Mouse (Mus musculus) limb, embryonic 13.5 days (tissue): ENCODE data around the gene Endod1. TPM values are rescaled to one million over a fixed set of nuclear protein-coding genes. Genes with fewer than 3 reads are reported as not detected.
"Not testable (repeated sequence)": the region's sequence is repeated elsewhere in the genome, so short reads cannot be mapped to it uniquely, and the experiment has no call there.

Experiments
- ATAC-seq: fragments of 200-750 bp; cut with Nextera tagmentation; 2 replicates; pipeline ENCODE4 v1.8.0; 2017; ENCODE audit warnings: low read depth, moderate number of reproducible peaks, moderate TSS enrichment; ENCODE audit not compliant: low FRiP score
- H3K27ac ChIP-seq: fragments of 300-500 bp; sonication (generic); 2 replicates; pipeline ENCODE4 v1.5.1; 2015; ENCODE audit warnings: inconsistent platforms, mild to moderate bottlenecking, moderate library complexity
- H3K27me3 ChIP-seq: fragments of 300-500 bp; sonication (generic); 2 replicates; pipeline ENCODE4 v1.6.1; 2015; ENCODE audit warnings: mild to moderate bottlenecking, inconsistent platforms
- H3K36me3 ChIP-seq: fragments of 300-500 bp; sonication (generic); 2 replicates; pipeline ENCODE4 v1.6.1; 2015; ENCODE audit warnings: inconsistent platforms, mild to moderate bottlenecking, moderate library complexity
- H3K4me1 ChIP-seq: fragments of 300-500 bp; sonication (generic); 2 replicates; pipeline ENCODE4 v1.6.1; 2015; ENCODE audit warnings: inconsistent platforms
- H3K4me2 ChIP-seq: fragments of 300-500 bp; sonication (generic); replicated peaks from 2 replicates; pipeline ENCODE4 v1.6.1; 2015; ENCODE audit warnings: inconsistent platforms, mild to moderate bottlenecking, moderate library complexity
- H3K4me3 ChIP-seq: fragments of 300-500 bp; sonication (generic); 2 replicates; pipeline ENCODE4 v1.5.1; 2015; ENCODE audit warnings: moderate library complexity, mild to moderate bottlenecking, inconsistent platforms
- H3K9ac ChIP-seq: fragments of 300-500 bp; sonication (generic); 2 replicates; pipeline ENCODE4 v1.6.1; 2015; ENCODE audit warnings: mild to moderate bottlenecking, inconsistent platforms
- H3K9me3 ChIP-seq: fragments of 300-500 bp; sonication (generic); 2 replicates; pipeline ENCODE4 v1.6.1; 2016; ENCODE audit warnings: inconsistent platforms
- WGBS: fragments of 180-500 bp; shearing (Covaris S2); methylation state at CpG from one replicate; pipeline ENCODE4 v1.1.7; 2015; 5-methylcytosine and 5-hydroxymethylcytosine counted together
- polyA plus RNA-seq: library from polyadenylated mRNA; unstranded; fragments of >200 nt; fragmentation: Nextera tagmentation; extraction: Ambion mirVana; gene quantifications from 2 replicates; pipeline ENCODE4 v1.2.1, GENCODE M21; 2015

The Endod1 gene
- polyA plus RNA-seq, 1 experiment from 2014 or later: 11.6 TPM

DNA sequence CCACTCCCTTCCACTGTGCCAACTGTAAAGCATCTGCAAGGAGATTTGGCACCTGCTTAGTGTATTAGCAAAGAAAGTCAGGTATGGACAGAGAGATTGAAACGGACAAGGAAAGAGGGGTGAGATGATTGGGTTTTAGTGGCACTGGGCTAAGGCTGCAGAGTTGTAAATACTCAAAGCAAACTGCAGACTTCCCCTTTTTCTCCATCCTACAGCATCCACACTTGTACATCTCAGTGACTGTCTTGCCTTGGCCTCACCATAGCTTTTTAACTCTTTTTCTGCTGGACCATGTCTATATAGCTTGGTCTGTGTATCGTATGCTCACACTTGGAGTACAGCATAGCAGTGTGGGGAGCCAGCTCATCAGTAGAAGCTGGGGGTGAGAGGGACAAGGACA lies 30.5 kb downstream of the Endod1 start:
- ATAC-seq: no peak
- no peak overlapping the region for H3K4me3 ChIP-seq
- no peaks in the 10 kb centered on the region for H3K4me1 ChIP-seq
- no peaks in the 10 kb centered on the region for H3K27me3 ChIP-seq
- no peak overlapping the region for H3K4me2 ChIP-seq
- no peak overlapping the region for H3K27ac ChIP-seq
- H3K36me3 ChIP-seq: no peaks in the 10 kb centered on the region
- H3K9ac ChIP-seq: no peak overlapping the region
- no peaks in the 10 kb centered on the region for H3K9me3 ChIP-seq
- 76% methylated on average over 2 of the region's 2 CpGs for WGBS

DNA sequence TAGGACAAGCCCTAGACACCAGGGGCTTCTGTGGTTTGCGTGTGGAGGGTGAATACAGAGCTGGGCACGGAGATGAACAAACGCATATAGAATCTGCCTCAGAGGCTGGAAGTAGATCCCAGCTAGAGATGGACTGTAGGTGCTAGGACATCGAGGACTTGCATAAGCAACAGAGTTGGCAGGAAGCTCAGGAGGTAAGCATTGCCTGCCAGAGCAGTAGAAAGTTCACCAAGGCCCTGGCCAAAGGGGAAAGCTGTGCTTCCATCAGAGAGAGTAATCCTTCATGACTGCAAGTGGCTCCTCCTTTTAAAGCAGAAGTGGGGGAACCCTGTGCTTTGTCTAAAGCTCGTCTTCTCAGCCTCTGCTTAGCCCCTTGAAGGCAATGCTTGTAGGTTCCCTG lies 31.9 kb downstream of the Endod1 start:
- H3K4me2 ChIP-seq: no peak overlapping the region
- no peak overlapping the region for H3K9ac ChIP-seq
- ATAC-seq: no peak
- no peaks in the 10 kb centered on the region for H3K27me3 ChIP-seq
- 88% methylated on average over 5 of the region's 5 CpGs for WGBS
- H3K4me3 ChIP-seq: no peak overlapping the region
- H3K36me3 ChIP-seq: no peaks in the 10 kb centered on the region
- H3K9me3 ChIP-seq: no peaks in the 10 kb centered on the region
- no peaks in the 10 kb centered on the region for H3K4me1 ChIP-seq
- no peak overlapping the region for H3K27ac ChIP-seq

DNA sequence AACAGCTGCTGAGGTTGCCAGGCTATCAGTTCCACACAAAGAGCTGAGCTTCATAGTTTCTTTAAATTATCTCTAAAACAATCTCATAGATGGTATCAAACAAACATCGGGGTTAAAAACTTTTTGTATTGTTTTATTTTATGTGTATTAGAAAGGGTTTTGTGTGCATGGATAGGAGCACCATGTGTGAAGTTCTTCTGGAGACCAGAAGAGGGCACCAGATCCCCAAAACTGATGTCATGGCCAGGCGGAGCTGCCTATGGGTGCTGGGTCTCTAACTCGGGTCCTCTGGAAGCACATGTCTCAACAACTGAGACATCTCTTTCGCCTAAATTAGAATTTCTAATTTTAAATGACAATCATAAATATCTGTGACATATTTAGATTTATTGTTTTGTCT lies 32.9 kb downstream of the Endod1 start:
- Histone ChIP-seq H3K27me3 (no peaks in the 10 kb centered on the region), H3K9me3 (no peaks in the 10 kb centered on the region), H3K4me2 (no peak overlapping the region), H3K4me1 (0 out of 2 replicates have a peak, but pooled peaks cover 3% of the 10 kb centered on the region), H3K4me3 (no peak overlapping the region), H3K36me3 (no peaks in the 10 kb centered on the region), H3K27ac (no peak overlapping the region), H3K9ac (no peak overlapping the region)
- 58% methylated on average over 4 of the region's 4 CpGs for WGBS
- no peak for ATAC-seq

DNA sequence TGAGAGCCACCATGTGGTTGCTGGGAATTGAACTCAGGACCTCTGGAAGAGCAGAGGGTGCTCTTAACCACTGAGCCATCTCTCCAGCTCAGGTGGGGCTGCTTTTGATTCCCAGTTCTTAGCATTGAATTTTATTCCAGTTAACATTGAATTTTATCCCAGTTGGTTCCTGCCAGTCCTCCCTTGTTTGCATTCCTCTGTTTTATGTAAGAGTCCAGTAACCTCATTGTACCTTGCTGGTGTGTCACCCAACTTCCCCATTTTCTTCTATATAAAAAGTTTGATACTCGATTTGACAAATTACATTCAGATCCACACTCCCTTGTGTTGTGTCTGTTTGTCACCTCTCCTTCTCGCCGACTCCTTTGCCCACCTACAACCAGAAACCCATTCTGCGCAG lies 35.4 kb downstream of the Endod1 start:
- H3K27me3 ChIP-seq, H3K36me3 ChIP-seq, H3K9me3 ChIP-seq, H3K9ac ChIP-seq, H3K4me2 ChIP-seq, H3K27ac ChIP-seq, ATAC-seq, H3K4me3 ChIP-seq, H3K4me1 ChIP-seq: not testable (repeated sequence)
- 87% methylated on average over 4 of the region's 4 CpGs for WGBS

DNA sequence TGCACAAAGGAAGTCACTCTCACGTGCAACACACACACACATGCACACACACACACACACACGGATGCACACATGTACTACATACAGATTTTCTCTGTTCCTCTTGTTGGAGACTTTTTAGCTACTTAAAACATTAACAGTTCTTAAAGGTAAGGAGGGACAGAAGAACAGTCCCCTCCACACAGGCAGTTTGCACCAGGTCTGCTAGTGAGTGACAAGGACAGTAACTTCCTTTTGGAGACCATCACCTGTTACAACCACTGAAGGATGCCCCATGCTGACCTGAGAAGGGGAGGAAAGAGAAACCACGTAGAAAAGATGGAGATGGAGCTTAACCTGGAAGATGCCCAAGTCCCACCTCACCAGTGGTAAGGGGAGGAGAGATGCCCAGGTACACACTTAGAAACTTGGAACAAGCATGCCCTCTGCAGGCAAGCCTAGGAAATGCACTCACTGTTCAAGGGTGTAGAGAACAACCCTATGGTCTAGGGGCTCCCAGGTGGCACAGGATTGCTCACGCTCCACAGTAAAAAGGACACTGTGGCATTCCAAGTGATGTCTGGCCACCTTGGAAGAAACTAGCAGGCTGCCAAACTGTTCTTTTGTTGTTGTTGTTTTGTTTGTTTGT lies 39.2 kb downstream of the Endod1 start:
- H3K4me2 ChIP-seq: no peak overlapping the region
- ATAC-seq: peak; percentile 79
- no peaks in the 10 kb centered on the region for H3K9me3 ChIP-seq
- 51% methylated on average over 4 of the region's 4 CpGs for WGBS
- H3K27me3 ChIP-seq: no peaks in the 10 kb centered on the region
- no peak overlapping the region for H3K4me3 ChIP-seq
- no peak overlapping the region for H3K27ac ChIP-seq
- 0 out of 2 replicates have a peak, but pooled peaks cover 3% of the 10 kb centered on the region for H3K4me1 ChIP-seq
- no peaks in the 10 kb centered on the region for H3K36me3 ChIP-seq
- no peak overlapping the region for H3K9ac ChIP-seq

DNA sequence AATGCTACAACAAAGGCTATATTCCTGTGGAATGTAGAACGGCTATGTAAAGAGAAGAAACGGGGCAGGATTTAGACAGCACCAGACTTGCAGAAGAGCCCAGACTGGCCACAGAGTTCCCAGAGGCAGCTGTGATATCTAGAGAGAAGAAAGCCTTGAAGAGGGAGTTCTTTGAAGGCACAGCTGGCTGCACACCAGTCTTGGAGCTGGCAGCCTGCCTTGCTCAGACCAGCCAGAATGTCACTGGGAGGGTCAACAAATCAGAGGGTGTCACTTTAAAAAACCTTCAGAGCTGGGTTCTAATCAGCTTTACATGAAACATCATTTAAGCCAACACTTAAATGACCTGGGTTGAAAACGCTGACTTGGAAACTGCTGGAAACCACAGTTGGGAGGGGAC lies 42.6 kb downstream of the Endod1 start:
- H3K9me3 ChIP-seq: no peaks in the 10 kb centered on the region
- no peak overlapping the region for H3K9ac ChIP-seq
- no peak overlapping the region for H3K4me2 ChIP-seq
- no peaks in the 10 kb centered on the region for H3K36me3 ChIP-seq
- ATAC-seq: no peak
- no peaks in the 10 kb centered on the region for H3K27me3 ChIP-seq
- no peaks in the 10 kb centered on the region for H3K4me1 ChIP-seq
- no peak overlapping the region for H3K4me3 ChIP-seq
- H3K27ac ChIP-seq: no peak overlapping the region
- 65% methylated on average over 3 of the region's 3 CpGs for WGBS

DNA sequence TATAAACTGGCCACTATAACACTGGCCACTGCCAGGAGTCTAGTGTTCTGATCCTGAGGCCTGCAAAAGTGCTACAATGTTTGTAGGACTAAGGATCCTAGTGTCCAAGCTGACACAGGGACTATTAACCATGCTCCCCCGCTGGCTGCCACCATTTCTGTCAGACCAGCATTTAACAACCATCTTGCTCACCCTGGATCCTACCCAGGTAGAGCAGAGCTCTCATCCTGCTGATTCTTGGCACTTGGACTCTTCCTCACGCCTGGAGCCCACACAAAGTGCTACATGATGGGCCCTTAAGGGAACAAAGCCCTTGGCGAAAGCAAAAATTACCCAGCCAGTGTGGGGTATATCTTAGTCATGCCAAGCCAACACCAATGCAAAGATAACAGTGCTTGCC lies 44.4 kb downstream of the Endod1 start:
- Histone ChIP-seq H3K4me3 (no peak overlapping the region), H3K27me3 (no peaks in the 10 kb centered on the region), H3K9ac (no peak overlapping the region), H3K27ac (no peak overlapping the region), H3K4me1 (no peaks in the 10 kb centered on the region), H3K9me3 (no peaks in the 10 kb centered on the region), H3K36me3 (peaks cover 7% of the 10 kb centered on the region), H3K4me2 (no peak overlapping the region)
- no peak for ATAC-seq
- WGBS: 86% methylated on average over 3 of the region's 3 CpGs

DNA sequence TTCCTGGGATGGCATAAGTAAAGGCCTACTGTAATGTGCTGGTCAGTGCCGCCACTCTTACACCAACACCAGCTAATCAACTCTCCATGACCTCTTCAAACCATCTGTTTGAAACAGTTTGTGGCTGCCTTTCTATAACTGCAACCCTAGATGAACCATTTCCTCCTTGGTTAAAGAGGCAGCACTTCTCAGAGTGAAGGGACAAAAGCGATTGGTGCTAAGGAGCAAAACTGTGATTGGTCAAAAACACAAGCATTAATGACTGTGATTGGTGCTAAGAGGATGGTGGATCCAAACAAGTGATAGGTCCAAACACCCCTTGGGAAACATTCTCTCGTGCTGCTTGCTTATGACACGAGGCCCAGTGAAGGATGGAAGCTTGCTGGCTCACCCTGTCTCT lies 45.5 kb downstream of the Endod1 start:
- Histone ChIP-seq H3K27ac (no peak overlapping the region), H3K4me2 (no peak overlapping the region), H3K27me3 (no peaks in the 10 kb centered on the region), H3K9ac (no peak overlapping the region), H3K4me3 (no peak overlapping the region), H3K9me3 (no peaks in the 10 kb centered on the region), H3K36me3 (peaks cover 14% of the 10 kb centered on the region), H3K4me1 (no peaks in the 10 kb centered on the region)
- WGBS: 83% methylated on average over 4 of the region's 4 CpGs
- no peak for ATAC-seq

DNA sequence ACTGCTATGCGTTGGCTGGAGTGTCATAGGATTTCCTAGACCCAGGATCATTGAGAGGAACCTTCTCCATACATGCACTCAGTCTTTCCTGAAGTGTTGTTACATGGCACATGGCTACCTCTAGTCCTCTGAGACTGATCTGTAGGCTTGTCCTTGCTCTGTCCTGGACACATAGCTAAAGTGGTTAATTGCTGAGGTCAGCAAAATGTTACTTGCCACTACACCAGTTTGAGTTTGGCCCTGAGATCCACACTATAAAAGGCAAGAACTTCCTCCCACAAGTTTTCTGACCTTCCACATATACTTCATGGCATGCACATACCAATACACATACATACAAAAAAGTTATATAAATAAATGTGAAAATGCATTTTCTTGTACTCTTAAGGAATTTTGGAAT lies 64.7 kb downstream of the Endod1 start:
- no peaks in the 10 kb centered on the region for H3K27me3 ChIP-seq
- no peak for ATAC-seq
- H3K36me3 ChIP-seq: peaks cover 80% of the 10 kb centered on the region
- H3K4me3 ChIP-seq: no peak overlapping the region
- 89% methylated on average over 1 of the region's 1 CpGs for WGBS
- no peaks in the 10 kb centered on the region for H3K9me3 ChIP-seq
- no peaks in the 10 kb centered on the region for H3K4me1 ChIP-seq
- H3K4me2 ChIP-seq: no peak overlapping the region
- no peak overlapping the region for H3K9ac ChIP-seq
- H3K27ac ChIP-seq: no peak overlapping the region

DNA sequence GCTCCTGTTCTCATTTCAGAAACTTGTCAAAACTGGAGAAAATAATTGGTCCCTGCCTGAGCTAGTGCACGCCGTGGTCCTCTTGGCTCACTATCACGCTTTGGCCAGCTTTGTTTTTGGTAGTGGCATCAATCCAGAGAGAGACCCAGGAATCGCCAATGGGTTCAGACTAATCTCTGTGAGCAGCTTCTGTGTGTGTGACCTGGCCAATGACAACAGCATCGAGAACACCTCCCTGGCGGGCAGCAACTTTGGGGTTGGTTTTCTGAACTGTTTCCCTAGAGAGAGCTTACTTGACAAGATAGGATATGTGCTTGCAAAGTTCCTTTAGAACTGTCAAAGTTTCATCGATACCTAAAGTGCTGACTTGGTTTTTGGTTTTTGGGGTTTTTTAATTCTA lies 66.8 kb downstream of the Endod1 start:
- 94% methylated on average over 7 of the region's 7 CpGs for WGBS
- no peak for ATAC-seq
- H3K4me2 ChIP-seq: no peak overlapping the region

DNA sequence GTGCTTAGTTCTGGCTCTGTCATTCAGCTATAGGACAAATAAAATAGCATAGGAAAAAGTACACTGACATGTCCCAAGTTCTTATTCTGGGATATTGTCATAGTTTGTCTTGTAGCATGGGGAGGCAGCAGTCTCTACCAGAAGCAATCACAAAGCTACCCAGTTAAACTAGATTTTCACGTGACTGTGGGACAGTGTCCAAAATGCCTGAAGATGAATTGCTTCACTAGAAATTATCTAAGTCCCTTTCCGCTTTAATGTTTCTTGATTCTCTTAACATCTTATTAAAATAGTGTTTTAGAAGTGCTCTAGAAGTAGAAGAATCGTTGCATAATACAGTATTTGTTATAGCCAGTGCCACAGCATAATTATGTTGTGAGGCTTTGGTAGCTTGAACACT lies 67.3 kb downstream of the Endod1 start:
- Histone ChIP-seq H3K9me3 (no peaks in the 10 kb centered on the region), H3K4me3 (no peak overlapping the region), H3K4me2 (no peak overlapping the region), H3K9ac (no peak overlapping the region), H3K27me3 (no peaks in the 10 kb centered on the region), H3K36me3 (peaks cover 81% of the 10 kb centered on the region), H3K4me1 (no peaks in the 10 kb centered on the region), H3K27ac (no peak overlapping the region)
- ATAC-seq: no peak
- 92% methylated on average over 3 of the region's 3 CpGs for WGBS

More for the DNA sequence above, 66.8 kb downstream of the Endod1 start:
- H3K9ac ChIP-seq: no peak overlapping the region
- no peaks in the 10 kb centered on the region for H3K27me3 ChIP-seq
- no peak overlapping the region for H3K27ac ChIP-seq
- H3K4me3 ChIP-seq: no peak overlapping the region
- H3K4me1 ChIP-seq: no peaks in the 10 kb centered on the region
- H3K9me3 ChIP-seq: no peaks in the 10 kb centered on the region
- H3K36me3 ChIP-seq: peaks cover 81% of the 10 kb centered on the region

DNA sequence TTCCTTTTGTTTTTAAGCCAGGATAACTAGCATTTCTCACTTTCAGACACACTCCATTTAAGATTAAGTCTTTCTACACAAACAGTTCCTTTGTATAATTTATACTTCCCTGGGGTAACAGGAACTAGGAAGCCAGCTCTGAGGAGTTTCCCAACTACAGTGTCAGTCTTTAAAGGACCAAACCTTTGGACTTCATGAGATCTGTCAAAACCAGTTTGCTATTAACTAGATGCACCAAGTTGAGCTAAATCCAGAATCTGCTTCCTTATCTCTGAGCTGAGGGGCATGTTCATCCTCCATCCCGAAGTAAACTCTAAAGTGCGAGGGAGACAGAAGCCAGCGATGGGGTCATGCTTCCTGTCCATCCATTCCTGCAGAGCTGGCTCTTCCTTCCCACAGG lies 74.0 kb downstream of the Endod1 start:
- Histone ChIP-seq H3K36me3 (peaks cover 51% of the 10 kb centered on the region), H3K4me2 (no peak overlapping the region), H3K27me3 (no peaks in the 10 kb centered on the region), H3K4me1 (no peaks in the 10 kb centered on the region), H3K9ac (no peak overlapping the region), H3K27ac (no peak overlapping the region), H3K9me3 (no peaks in the 10 kb centered on the region), H3K4me3 (no peak overlapping the region)
- ATAC-seq: no peak
- 92% methylated on average over 3 of the region's 3 CpGs for WGBS

DNA sequence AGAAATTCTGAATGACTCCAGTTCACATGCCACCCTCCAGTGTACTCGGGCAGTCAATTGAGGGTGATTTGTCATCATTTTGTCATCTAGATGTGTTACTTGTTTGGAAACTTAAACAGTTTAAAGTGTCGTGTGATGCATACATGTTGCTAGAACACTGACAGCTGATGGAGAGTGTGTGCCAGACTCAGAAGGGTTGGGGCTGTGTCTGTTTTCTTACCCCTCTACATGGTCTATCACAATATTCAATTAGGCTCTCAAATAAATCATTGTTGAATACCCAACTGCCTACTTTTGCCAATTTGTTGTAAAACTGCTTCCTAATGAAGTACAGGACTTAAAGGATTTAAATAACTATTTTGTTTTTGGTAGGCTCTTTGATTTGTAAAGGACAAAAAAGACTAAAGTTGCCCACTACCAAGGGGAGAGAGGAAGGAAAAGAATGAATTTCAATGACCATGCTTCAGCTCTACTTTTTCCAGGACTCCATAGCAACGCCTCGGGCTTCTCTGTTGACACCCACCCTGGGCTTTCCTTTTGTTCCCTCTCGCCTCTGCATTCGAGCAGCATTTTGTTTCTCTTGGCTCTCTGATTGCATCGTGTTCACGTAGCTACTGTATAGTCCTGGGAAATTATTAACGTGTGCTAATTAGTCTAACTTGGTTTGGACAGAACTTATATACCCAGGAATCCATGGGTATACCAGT lies 76.9 kb downstream of the Endod1 start:
- WGBS: 85% methylated on average over 9 of the region's 9 CpGs
- no peak overlapping the region for H3K4me3 ChIP-seq
- peaks cover 27% of the 10 kb centered on the region for H3K36me3 ChIP-seq

More for the DNA sequence above, 76.9 kb downstream of the Endod1 start:
- no peak overlapping the region for H3K27ac ChIP-seq
- H3K9ac ChIP-seq: no peak overlapping the region
- H3K4me1 ChIP-seq: peaks cover 14% of the 10 kb centered on the region
- no peak for ATAC-seq
- H3K27me3 ChIP-seq: no peaks in the 10 kb centered on the region
- no peaks in the 10 kb centered on the region for H3K9me3 ChIP-seq
- H3K4me2 ChIP-seq: no peak overlapping the region
